Mouse (Mus musculus): ENCODE measurements around the gene Cyp46a1. TPM values are rescaled to one million over a fixed set of nuclear protein-coding genes. Genes with fewer than 3 reads are reported as not detected.

Gene Cyp46a1
- total RNA-seq (2021), result 1 to 10 TPM; 1.7 to 2.1 TPM
- long read RNA-seq, experiment 1, partial matches to known transcripts, result 0 of 1 reads
- long read RNA-seq, experiment 1, other reads (novel, unspliced or antisense), result 1 of 1 reads
- long read RNA-seq, experiment 2, partial matches to known transcripts, result 0 of 1 reads
- long read RNA-seq, experiment 2, other reads (novel, unspliced or antisense), result 0 of 1 reads

GRCm38 (mm10) chr12:108333895-108334445 is at the start of gene Cyp46a1:
Gene Cyp46a1 (plus strand): TSS chr12:108334381.
- peak; percentile 99 for DNase-seq (ENCODE audit: low spot score in 2 of 2)

- no peak for DNase-seq (ENCODE audit: low spot score in 2 of 2)
Observed at GRCm38 (mm10) chr12:108284455-108285224, 49.5 kb upstream of the Cyp46a1 start.

- no peak for DNase-seq (ENCODE audit: low spot score in 2 of 2)
Observed at GRCm38 (mm10) chr12:108285225-108286011, 48.8 kb upstream of the Cyp46a1 start.

- no peak for DNase-seq (ENCODE audit: low spot score in 2 of 2)
Observed at GRCm38 (mm10) chr12:108286381-108286780, 47.8 kb upstream of the Cyp46a1 start.

- DNase-seq (ENCODE audit: low spot score in 2 of 2), result no peak
Observed at GRCm38 (mm10) chr12:108287011-108287410, 47.2 kb upstream of the Cyp46a1 start.

GRCm38 (mm10) chr12:108288127-108288880 is 45.9 kb upstream of the Cyp46a1 start:
- DNase-seq (ENCODE audit: low spot score in 2 of 2), result no peak

GRCm38 (mm10) chr12:108292419-108292818 is 41.8 kb upstream of the Cyp46a1 start:
- no peak for DNase-seq (ENCODE audit: low spot score in 2 of 2)

- DNase-seq (ENCODE audit: low spot score in 2 of 2), result peak; percentile 67 to 68
Observed at GRCm38 (mm10) chr12:108292957-108293356, 41.2 kb upstream of the Cyp46a1 start.

- DNase-seq (ENCODE audit: low spot score in 2 of 2), result no peak
Observed at GRCm38 (mm10) chr12:108294620-108295019, 39.6 kb upstream of the Cyp46a1 start.

- DNase-seq (ENCODE audit: low spot score in 2 of 2), result no peak
Observed at GRCm38 (mm10) chr12:108297033-108297432, 37.1 kb upstream of the Cyp46a1 start.

GRCm38 (mm10) chr12:108301006-108301405 is 33.2 kb upstream of the Cyp46a1 start:
- DNase-seq (ENCODE audit: low spot score in 2 of 2), result no peak

GRCm38 (mm10) chr12:108303778-108304365 is 30.3 kb upstream of the Cyp46a1 start:
- DNase-seq (ENCODE audit: low spot score in 2 of 2), result no peak

GRCm38 (mm10) chr12:108305172-108305571 is 29.0 kb upstream of the Cyp46a1 start:
- no peak for DNase-seq (ENCODE audit: low spot score in 2 of 2)

GRCm38 (mm10) chr12:108305812-108306794 is 28.1 kb upstream of the Cyp46a1 start, which contains the start of gene Hhipl1:
Gene Hhipl1 (plus strand): TSS chr12:108306270.
- peak; percentile 31 to 50 for DNase-seq (ENCODE audit: low spot score in 2 of 2)

GRCm38 (mm10) chr12:108307553-108307952 is 26.6 kb upstream of the Cyp46a1 start:
- peak; percentile 52 to 65 for DNase-seq (ENCODE audit: low spot score in 2 of 2)

- DNase-seq (ENCODE audit: low spot score in 2 of 2), result no peak
Observed at GRCm38 (mm10) chr12:108308363-108308856, 25.8 kb upstream of the Cyp46a1 start.

GRCm38 (mm10) chr12:108309116-108309794 is 24.9 kb upstream of the Cyp46a1 start:
- DNase-seq (ENCODE audit: low spot score in 2 of 2), result no peak

GRCm38 (mm10) chr12:108310041-108310440 is 24.1 kb upstream of the Cyp46a1 start:
- no peak for DNase-seq (ENCODE audit: low spot score in 2 of 2)
